Mouse (Mus musculus) lung, postnatal 0 days (tissue): Measurements from ENCODE around the gene Spink4.

Source experiments
- CTCF ChIP-seq: IDR thresholded peaks from 2 replicates; pipeline ENCODE4 v1.5.1; 2016; ENCODE audit warnings: antibody characterized with exemption, mild to moderate bottlenecking
- EP300 ChIP-seq: IDR thresholded peaks from 2 replicates; pipeline ENCODE4 v1.6.1; 2016; ENCODE audit warnings: antibody characterized with exemption, mild to moderate bottlenecking, control low read depth

DNA sequence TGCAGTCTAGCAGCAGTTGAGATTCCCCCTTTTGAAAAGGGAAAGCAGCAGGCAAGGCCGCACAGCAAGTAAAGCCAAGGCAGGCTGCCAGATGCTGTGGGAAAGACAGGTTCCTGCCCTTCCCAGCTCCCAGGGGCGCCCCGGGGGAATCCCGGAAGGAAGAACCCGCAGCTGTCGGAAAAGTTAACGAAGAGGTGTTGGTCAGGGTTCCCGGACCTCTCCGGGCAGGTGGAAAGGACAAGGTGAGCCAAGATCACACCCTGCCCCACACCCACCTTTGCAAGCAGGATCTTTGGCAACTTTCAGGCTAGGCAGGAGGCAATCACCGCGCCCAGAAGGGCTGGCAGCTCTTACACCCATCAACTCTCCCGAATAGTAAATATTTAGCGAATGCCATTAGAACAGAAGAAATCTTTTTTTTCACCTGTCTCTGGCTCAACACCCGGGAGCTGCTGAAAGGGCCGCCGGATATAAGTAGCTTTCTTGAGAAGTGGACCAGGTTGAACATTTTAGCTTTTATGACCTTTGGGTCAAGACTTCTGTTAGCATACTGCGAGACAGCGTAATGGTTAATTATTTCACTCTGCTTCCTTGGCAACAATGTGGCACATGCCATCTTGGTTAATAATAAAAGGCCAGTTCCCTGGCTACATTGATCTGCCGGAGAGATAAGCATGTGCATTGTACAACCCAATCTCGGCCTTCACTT lies 11.4 kb upstream of the Spink4 start:
- TF ChIP-seq CTCF (no peak), EP300 (peak; percentile 39; the same call in 1 of the 2 replicates)
